Mouse (Mus musculus): ENCODE results near the gene Pi4ka.
"Not testable (repeated sequence)": the region's sequence is repeated elsewhere in the genome, so short reads cannot be mapped to it uniquely, and the experiment has no call there.

Pi4ka gene

DNA sequence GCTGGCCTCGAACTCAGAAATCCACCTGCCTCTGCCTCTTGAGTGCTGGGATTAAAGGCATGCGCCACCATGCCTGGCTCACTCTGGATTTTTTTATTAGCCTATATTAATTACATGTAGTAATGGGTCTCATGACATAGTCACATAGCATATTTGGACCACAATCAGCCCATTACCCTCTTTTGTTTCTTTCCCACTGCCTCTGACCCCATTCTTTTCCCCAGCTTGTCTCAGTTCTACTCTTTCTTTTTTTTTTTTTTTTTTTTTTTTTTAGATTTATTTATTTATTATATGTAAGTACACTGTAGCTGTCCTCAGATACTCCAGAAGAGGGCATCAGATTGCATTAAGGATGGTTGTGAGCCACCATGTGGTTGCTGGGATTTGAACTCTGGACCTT lies 174.6 kb downstream of the Pi4ka start:
- not testable (repeated sequence) for DNase-seq
